Mouse (Mus musculus) kidney, postnatal 25 days (tissue): Measurements from ENCODE around the gene D430042O09Rik.
A peak's percentile ranks its signal among the peaks of the same experiment; 100 is the strongest.

Experiments used
- DNase-seq, 2 experiments: peaks; one replicate each; pipeline ENCODE4 v3.0.0; 2021; ENCODE audit warnings: mixed read lengths in 2 of 2

D430042O09Rik gene

DNA sequence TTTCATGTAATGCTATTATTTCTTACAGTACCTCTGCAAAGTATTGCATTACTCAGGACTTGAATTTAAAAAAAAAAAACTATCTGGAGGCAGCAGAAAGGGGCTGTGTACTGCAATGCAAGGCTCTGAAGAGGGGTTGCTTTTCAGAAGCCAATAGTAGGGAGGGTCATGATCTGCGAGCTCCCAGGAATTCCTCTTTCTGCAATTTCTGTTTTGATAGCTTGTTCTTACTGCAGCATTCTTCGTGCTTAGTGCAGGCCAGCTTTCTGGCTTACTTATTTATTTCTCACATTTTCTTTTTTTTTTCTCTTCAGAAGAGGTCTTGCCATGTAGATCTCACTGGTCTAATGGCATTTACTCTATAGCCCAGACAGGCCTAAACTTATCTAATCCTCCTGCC, 32.8 kb downstream of the D430042O09Rik start:
- no peak for DNase-seq

- DNase-seq = peak; percentile 67 to 82
These were observed 33.6 kb downstream of the D430042O09Rik start for GRCm38 (mm10) chr7:125741271-125741703.

DNA sequence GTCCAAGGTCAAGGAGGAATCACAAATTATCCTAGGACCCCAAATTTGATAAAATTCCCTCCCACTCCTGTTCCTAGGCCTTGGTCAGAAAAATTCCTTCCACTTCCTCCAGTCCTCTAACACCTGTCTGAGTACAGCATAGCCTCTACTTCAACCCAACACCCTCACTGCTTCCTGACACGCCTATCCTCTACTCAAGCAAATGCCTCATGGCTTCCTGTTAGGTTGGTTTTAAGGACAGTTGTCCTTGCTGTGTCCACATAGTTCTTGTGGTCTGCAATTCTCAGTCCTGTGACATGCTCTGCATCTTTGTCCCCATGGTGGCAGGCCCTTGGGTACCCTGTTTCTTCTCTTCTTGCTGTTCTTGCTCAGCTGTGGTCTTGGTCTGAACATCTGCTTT, 37.1 kb downstream of the D430042O09Rik start:
- no peak for DNase-seq

DNA sequence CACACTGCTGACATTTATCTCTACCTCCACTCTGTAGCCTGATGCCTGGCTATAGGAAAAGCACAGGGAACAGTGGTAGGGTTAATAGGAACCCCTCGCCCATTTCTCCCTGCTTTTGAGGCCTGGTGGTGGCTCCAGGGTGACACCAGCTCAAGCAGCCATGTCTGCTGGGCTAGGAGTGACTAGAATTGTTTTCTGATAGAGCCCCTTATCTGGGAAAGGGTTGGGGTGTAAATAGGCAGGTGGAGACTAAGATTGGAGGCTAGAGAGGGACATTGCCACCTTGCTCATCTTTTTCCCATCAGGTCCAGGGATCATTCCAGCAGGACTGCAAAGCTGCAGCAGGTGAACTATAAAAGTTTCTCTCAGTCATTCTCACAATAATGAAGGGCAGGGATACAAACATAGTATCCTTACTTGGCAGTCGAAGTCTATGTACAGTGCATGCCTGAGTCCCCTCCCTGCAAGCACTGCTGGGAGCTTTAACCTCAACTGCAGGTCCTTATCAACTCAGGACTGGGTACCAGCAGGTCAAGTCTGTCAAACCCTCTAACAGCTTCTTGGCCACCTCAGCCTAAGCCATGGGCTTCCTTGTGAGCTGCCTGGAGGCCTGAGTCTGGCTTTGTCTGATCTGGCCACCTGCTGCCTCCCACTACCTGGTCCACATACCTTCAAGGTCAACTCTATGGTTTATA, 39.1 kb downstream of the D430042O09Rik start:
- no peak for DNase-seq

DNA sequence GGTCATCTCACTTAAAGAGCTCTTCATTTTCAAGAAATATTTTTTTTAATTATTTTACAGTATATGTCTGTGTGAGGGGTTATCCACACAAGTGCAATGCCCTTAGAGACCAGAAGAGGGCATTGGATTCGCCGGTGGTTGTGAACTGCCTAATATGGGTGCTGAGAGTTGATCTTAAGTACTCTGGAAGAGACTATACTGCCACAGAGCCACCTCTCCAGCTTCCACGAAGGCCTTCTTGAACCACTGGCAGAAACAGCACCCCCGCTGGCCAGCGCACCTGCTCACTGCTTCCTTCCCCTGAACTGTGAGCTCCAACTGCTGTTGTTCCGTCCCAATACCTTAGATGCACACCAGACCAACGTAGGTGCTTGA, 39.6 kb downstream of the D430042O09Rik start:
- peak in 1 of 2 experiments; percentile 15 for DNase-seq

DNA sequence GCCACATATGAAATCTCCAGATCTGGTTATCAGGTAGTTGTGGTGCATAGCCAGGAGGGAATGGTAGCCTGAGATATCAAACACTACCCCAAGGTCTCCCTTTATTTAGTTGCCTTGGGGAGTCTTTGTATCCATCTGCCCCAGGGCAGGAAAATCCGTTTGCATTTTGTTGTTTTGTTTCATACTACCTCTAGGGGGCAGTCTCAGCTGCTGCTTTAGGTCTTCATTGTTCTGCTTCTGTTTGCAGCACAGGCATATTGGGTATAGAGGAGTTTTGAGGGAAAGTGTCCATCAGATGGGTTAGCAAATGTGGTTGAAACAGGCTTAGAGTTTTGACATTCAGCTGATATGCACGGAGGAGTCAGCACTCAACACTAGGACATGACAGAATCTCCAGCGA, 40.5 kb downstream of the D430042O09Rik start:
- no peak for DNase-seq

DNA sequence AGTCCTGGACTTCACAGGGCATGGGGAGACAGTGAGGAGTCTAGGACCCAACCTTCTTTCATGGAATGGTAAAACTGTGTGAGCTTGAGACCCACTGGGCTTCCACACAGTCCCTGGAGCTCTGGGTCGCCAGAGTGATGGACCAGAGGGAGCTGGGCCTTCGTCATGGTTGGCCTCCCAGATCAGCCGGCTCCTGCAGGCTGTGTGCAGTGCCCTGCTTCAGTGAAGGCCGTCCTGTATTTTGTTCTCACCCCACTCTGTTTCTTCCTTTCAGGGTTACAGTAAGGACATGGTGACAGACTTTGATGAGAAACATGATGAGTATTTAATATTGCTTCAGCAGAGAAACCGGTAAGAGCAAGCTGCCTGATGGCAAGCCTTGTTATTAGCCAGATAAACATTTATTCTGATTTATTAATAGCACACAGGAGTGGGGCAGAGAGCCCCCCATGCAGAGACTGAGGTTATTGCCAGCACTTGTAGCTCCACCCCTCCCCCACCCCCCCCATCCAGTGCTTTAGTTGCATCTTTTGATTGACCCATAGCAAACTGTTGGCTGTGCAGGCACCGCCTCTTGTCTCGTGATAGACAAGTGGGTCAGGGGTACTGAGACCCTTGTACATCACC, 45.1 kb downstream of the D430042O09Rik start:
- DNase-seq = no peak

DNA sequence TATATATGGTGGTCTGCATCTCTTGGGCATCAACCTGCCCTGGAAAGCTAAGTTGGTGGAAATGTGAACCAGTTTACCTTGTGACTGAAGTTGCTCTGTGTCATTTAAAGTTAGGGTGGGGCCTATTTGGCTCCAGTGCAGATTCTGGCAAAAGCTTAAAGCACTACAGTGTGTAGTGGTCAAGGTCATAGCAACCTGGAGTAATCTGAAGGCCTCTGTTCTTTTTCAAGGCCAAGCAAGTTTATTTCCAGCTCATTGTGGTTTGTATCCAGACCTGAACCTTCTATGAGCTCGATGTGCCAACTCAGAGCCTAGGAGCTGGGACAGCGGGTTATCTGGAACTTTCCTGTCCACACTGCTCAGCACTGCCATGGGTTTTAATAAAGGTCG, 45.6 kb downstream of the D430042O09Rik start:
- no peak for DNase-seq

GRCm38 (mm10) chr7:125756806-125757205, 49.1 kb downstream of the D430042O09Rik start:
- DNase-seq = no peak

DNA sequence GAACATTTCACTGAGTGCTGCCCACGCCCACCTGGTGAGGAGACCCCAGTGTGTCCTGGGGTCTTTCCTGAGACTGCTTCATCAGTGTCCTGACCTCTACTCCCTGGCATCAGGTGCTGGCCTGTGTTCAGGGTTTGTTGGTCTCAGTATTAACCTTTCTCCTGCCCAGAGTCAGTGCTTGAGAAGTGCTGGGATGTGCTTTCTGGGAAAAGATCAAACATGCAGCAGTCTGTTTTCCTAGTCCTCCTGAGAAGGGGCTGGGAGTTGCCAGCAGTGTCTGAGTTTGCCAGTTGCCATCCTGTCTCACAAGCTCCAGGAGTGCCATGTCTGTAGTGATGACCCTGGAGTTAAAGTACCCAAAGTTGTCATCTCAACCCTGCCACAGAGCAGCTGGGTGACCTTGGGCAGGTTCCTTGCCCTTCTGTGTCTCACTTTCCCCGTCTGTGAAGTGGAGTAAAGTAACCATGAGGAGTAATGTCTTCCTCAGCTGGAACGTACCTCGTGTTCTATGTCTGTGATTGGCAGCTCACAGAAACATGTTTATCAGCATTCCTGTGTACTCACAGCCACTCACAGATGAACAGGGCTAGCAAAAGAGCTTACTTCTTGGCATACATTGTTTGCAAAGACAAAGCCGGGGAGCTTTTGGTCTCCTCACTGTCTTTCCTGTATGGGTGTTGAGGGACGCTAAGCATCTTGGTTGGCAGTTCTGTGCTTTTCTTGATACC, 50.4 kb downstream of the D430042O09Rik start:
- DNase-seq = peak in 1 of 2 experiments; percentile 40

DNA sequence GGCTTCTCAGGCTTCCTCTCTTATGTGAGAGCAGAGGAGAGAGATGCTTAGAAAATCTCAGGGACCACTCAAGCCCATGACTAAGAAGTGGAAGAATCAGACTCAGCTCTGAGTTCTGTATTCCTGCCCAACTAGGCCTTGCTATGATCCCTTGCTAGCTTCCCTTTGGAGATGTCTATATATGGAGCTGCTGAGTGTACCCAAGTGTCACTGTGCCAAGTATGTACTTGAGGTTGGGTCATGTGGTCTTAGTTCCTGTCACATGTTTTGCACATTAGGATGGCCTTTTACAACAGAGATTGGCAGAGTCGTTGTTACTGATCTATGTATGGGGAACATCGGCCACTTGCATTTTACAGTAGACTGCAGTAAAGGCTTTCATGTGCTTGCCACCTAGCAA, 54.6 kb downstream of the D430042O09Rik start:
- DNase-seq = no peak

DNA sequence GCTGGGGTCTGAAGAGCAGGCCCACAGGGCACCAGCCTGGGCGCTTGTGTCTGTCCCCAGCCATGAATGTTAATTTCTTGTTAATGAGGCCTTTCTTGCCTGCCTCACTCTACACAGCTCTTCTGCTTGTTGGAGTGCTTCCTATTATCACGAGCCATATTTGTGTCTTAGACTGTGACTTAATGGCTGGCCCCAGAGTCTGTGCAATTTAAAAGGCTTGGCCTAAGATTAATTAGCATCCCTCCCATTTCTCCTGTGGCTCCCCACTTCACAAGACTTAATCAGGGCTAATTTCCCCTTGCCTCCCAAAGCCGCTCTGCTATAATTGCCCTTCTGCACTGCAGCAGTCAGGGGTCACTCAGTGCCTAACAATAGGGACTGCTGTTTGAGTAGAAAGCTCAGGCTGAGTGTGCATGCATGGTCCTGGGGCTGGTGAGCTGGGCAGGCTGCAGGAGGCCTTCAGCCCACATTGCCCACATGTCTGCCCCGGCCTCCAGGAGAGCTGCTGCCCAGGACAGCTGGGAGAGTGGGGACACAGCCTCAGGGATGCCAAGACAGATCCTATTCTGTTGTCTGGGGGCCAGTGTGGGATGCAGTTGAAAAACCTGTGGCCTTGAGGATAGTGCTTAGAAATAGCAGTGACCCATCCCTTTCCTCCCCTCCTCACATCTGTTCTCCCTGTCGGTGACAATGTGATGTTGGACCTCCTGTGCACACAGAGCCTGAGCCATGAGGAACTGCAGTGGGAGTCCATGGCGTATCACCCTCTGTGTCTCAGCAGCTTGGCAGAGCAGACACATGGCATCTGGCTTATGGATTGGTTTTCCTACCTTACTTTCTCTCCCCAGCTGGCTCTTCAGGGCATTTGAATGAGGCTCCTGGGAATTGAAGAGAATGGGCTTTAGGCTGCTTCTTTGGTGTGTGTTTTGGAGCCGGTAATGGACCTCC, 55.5 kb downstream of the D430042O09Rik start:
- DNase-seq = no peak

- no peak for DNase-seq
These were observed 56.7 kb downstream of the D430042O09Rik start for GRCm38 (mm10) chr7:125764373-125764772.

DNA sequence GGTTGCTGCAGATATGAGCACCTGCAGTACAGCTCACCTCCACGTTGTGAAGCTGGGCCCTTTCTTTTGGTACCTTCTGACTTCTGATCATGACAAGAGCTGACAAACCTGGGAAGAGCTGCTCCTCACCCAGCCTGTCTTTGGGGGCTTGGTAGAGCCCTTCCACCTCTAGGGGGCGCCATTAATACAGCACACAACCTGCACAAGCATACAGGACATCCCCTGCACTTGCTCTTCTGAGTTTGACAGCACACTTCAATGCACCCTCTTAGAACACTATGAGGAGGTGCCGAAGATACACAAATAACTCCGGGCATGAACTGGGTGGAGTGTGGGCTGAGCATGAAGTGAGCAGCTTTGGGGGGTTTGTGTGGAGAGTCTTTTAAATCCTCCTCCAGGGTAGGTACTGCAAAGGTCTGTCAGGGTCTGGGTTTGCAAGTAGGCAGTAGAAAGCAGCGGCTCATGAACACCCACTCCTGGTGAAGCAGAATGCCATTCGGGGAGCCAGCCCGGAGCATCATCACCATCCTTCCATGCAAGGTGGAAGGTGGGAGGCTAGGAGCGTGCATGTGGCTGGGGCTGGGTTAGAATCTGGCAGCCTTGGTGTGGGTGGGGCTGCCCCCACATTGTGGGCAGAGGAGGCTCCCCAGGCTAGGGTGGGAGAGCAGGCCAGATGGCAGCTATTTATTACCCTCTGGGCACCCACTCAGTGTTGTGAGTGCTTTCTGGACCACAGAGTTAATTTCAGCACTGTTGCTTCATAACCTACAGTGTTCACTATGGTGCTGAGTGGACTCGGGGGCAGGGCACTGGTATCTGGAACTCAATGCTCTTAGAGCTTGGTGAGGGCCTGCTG, 59.5 kb downstream of the D430042O09Rik start:
- DNase-seq = peak; percentile 49 to 59

DNA sequence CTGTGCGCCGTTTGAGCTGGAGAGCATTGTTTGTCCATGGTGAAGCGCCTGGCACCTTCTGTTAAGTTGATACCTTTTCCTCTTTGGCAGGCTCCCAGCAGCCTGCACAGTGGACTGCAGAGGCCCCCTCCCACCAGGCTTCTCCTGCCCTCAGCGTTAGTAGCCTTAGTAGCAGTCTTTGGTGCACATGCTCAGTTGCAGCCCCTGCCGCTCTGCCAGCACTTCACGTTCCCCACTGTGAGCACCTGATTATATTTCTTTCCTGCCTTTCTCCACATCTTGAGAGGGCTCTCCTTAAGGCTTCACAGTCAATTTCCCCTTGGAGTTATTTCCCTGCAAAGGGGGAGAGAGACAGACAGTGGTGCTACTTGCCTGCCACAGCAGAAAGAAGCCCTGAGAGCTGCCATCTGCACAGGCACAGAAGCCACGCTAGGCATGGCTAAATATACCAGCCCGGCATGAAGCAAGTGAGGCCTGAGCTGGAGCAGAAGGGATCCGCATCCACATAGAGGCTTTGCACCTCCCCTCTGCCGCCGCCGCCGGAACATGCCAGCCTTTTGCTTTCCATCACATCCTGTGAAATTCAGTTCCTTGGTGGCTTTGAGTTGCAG, 65.4 kb downstream of the D430042O09Rik start:
- DNase-seq = no peak

DNA sequence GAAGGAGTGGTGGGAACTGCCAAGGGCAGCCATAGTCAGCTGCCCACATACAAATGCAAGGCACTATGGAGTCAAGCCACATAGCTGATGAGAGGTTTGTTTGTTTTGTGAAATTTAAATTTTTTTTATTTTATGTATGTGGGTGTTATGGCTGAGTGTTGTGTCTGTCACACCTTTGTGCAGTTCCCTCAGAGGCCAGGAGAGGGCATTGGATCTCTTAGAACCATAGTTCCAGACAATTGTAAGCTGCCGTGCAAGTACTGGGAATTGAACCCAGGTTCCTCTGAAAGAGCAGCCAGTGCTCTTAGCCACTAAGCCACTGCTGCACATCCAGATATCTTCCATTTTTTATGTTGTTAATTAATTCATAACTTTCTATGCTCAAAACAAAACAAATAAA, 75.5 kb downstream of the D430042O09Rik start:
- DNase-seq = peak in 1 of 2 experiments; percentile 42

GRCm38 (mm10) chr7:125786105-125786504, 78.4 kb downstream of the D430042O09Rik start:
- DNase-seq = no peak

DNA sequence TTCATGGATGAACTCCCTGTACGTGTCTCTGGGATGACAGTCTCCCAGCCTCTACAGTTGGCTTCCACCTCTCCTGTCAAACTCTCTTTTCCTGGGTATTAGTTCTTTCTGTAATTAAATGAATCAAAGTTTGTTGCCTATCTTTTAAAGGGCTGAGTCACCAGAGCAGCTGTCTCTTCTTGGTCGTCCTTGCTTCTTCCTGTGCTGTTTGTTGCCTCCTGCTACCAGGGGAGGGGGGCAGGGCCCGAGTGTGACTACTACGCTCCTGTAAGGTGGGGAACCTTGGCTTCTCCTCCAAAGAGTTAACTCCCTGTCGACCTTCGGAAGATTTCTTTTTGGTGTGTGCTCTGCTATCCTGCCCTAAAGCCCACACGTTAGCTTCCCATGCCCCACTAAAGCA, 79.4 kb downstream of the D430042O09Rik start:
- no peak for DNase-seq

- no peak for DNase-seq
These were observed 82.4 kb downstream of the D430042O09Rik start for GRCm38 (mm10) chr7:125790039-125790438.

GRCm38 (mm10) chr7:125806571-125806970, 98.9 kb downstream of the D430042O09Rik start:
- DNase-seq = no peak

GRCm38 (mm10) chr7:125808210-125808609, 100.5 kb downstream of the D430042O09Rik start:
- peak in 1 of 2 experiments; percentile 32 for DNase-seq
